Mouse (Mus musculus) lung, postnatal 0 days (tissue): ENCODE measurements at regions not wholly inside any gene's neighbourhood (a gene's known extent, or its start where the extent isn't known, plus 50 kb on each side); places are given as distances from the start of the nearest gene placed in this dataset.

Experiments used
- CTCF ChIP-seq: IDR thresholded peaks from 2 replicates; pipeline ENCODE4 v1.5.1; 2016; ENCODE audit warnings: antibody characterized with exemption, mild to moderate bottlenecking
- EP300 ChIP-seq: IDR thresholded peaks from 2 replicates; pipeline ENCODE4 v1.6.1; 2016; ENCODE audit warnings: antibody characterized with exemption, mild to moderate bottlenecking, control low read depth

GRCm38 (mm10) chr6:55609053-55609452 lies 72.0 kb downstream of the Neurod6 start:
- no peak for TF ChIP-seq CTCF
- TF ChIP-seq EP300: no peak
